Mouse (Mus musculus) liver (tissue): Measurements from ENCODE around the gene Apool.

Source experiments
- DNase-seq: peaks from one replicate; pipeline ENCODE4 v3.0.0-alpha.2; 2020; ENCODE audit warnings: mixed read lengths

Gene Apool

DNA sequence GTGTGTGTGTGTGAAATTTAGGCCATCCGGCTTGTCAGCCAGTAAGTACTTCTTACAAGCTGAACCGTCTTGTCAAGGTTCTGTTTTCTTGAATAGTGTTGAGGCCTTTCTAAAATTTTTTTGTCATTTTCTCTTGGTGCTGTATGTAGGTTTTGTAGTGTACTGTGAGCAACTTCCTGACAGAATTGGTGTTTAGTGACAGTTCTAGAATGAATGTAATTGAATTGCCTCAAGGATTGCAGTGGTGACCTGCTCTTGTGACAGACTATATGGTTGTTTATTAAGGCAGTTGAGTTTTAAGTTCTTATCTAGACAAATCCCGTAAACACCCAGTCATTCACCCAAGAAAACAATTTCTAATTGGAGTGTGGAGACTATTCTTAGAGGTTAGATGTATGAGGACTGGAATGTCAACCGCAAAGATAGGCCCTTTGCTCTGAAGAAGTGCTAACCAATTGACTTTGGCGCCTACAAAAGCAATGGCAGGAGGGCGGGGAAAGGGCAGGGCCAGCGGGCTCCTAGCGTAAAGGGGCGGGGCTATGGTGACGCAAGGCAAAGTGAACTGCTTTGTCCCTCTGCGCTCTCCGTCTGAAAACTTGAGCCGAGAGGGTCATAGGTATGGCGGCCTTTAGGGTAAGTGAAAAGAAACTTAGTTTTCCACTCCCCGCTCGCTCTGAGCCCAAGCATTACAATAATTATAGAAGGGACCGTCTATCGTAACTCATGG is at the start of gene Apool:
Apool (plus strand) TSS at position 531 of the 727 bp plus-strand sequence.
- peak; percentile 88 for DNase-seq

DNA sequence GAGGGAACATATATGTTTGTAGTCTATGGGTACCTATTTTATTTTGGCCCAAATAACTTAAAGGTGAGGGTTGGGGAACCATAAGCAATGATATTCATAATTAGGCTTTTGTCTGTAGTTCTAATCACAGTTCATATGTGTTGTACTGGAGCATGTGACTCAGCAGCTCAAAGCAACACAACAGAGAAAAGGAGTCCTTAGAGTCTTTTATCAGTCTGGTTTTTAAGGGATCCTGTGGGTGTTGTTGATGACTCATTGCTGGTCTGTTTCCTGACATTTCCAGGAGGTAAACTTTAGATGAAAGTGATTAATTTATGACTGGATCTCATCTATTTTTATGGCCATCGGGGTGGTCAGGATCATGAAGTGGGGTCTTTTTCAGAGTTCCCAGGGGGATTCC is 37.6 kb upstream of the Apool start:
- DNase-seq = no peak

DNA sequence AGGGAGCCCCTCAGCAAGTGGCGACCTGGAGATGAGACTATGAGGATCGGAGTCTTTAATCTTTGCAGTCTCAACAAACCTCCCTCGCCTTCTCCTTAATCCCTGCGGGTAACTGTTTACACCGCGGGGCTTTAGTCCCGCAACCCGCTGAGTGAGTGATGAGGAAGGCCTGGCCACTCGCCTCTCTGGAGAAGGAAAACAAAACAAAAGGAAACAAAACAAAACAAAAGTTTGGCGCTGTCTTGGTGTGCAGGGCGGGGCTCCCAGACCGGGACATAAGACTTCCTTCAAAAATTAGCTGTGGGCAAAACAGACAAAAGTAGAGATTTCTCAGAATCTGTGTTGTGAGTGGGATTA is 375 bp downstream of the Apool start:
- DNase-seq = peak; percentile 5

DNA sequence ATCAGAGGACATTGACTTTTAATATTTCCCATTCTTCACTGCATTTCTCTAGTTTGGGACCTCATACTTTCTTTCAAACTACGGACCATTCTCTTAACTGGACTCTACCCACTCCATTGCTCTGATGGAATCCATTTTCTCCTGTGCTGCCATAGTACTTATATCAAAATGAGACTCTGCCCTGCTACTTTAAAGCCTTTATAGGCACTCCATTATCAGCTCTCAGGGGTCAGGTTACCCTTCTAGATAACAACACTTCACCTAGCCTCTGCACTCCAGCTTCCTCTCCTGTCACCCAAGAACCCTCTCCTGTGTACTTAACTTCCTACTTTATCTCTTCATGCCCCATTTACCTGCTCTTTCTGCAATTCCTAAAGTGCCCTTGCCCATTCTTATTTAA is 960 bp downstream of the Apool start:
- DNase-seq = no peak

DNA sequence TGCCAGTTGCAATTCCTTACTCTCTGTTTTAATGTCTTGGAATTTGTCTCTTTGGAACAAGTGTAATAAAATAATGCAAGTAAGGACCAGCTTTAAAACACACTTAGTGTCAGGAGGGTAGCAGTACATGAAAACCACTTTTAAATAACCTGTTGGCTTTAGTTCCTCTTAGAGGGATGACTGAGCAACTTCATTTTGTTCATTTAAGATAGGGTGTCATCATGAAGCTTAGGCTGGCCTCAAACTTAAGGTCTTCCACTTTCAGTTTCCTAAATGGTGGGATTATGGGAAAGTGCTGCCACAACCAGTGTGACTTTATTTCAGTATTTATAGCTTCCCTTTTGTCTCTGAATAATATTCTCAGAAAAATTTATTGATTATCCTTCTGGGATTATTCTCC is 9.1 kb downstream of the Apool start:
- DNase-seq = no peak

DNA sequence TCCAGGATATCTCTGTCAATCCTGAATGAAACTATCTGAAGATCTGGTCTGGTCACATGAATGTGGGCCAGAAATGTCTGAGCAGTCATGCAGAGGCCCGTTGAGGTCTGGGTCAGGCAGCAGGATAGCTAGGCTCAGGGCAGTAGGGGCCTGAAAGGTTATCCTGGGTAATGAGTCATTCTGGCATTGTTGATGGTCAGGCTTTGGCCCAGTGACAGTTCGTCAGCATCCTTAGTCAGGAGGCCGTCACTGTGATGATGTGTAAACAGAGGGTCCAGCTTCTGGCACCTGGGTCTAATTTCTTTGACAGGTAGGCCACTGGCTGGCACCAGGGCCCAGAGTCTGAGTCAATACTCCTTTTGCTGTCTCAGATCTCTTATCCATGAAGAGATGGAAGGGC is 28.4 kb downstream of the Apool start:
- no peak for DNase-seq

DNA sequence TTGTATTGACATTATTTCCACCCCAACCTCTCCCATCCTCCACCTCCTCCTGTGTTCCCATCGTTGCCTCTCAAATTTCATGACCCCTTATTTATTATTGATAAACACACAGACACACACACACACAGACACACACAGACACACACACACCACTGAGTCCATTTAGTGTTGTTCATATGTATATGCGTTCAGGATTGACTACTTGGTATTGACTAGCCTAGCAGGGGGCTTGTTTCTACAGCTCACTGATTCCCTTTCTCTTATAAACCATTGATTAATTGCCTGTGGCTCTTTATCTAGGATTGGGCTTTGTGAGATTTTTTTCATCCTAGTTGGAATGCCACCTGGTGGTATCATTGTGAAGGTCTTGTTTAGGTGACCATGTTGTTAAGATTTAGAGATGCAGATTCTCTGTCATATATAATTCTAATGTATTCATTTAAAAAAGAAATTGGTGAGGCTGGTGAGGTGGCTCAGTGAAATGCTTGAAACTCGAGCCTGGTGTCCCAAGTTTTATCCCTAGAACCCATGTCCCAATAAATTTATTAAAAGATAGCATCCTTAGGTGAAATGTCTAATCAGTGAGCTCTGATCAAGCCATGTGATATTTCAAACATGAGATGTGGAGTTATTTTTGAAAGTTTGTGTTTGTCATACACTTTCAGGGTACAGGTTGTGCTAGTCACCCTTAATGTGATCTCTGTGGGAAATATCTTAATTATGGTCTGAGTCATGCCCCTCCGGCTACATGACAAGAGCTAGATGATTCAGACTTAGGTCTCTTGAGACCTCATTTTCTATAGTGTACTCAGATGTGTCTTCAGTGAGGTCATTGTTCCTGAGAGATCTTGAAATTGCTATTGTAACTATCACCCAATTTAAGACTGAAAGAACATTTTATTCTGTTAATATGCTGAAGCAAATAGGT is 36.6 kb downstream of the Apool start:
- no peak for DNase-seq

DNA sequence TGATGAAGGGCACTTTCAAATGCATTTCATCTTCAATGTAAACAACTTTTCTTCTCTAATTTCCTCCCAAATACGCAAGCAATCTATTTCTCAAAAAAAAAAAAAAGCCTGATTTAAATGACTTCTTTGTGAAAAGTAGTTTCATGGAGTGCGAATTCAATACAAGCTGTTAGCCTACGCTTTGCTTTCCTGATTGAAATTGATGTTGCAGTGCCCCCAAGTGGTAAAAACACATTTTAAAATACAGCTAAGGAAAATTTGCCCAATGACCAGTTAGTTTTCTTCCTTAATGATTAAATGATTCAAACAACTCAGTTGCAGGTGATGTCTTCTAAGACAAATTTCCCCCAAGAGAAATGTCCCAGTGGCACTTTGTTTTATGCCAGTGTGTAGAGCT is 37.3 kb downstream of the Apool start:
- DNase-seq = no peak

DNA sequence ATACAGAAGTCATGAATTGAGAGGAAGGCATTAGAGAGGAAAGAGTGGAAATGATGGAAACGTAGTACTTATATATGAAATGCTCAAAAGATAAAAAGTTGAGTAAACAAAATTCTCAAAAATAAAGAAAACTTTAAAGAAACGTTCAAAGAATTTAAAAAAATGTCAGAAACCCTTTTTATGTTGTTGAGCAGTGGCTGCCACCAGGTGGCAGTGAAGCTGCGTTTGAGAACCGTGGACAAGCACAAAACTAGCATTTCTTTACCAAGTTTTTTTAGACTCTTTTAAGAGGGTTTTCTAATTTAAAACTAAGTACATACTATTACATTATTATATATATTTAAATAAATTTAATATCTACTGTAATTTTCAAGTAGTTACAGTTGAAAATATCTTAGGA is 57.3 kb downstream of the Apool start:
- DNase-seq = no peak

DNA sequence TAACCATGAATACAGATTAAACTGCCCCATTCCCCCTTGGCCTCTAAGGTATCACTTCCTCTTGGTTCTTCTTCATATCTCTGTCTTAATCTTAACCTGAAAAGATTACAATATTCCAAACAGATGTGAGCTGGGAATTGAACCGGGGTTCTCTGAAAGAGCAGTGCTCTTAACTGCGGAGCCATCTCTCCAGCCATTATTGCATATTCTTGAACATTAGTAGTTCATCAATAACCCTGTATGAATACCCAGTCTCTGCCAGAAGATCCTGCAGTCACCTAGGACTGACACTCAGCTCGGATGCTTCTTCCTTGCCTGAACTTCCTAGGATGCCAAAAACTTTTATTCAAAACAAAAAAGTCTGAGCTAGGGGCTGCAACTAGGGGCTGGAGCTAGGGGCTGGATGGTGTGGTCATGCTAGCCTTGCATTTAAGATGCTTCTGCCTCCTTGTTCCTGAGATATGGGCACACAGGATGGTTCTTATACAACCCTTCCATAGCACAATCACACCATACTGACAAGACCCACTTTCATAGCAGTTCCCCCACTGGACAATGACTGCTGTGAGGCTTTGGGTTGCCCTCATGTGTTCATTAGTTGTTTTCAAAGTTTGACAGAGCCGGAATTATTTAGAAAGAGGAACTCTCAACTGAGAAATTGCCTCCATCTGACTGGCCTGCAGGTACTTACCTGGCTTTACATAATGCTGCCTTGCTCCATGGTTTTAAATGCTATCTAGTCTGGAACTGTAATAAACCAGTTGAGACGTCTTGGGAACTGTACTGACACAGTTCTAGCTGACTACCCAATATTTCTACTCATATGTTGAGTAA is 59.7 kb downstream of the Apool start:
- peak; percentile 10 for DNase-seq

DNA sequence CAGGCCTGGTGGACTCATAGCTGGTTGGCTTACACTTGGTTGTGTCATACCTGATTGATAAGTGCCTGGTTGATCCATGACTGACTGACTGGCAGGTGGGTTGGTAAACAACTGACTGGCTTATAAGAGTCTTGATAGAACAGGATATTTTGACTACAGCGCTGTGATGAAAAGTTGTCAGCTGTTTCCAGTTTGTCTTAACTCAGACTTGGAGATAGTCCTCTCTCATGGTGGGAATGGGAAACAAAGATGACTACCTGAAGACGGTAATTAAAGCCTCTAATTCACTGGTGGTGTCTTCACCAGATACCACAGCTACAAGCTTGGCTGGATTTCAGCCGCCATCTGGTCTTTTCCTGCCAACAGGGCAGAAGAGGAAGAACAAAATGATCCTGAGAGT is 95.5 kb downstream of the Apool start, which contains the start of gene Satl1:
Satl1 (minus strand) TSS at position 101 of the 400 bp plus-strand sequence.
- DNase-seq = no peak

DNA sequence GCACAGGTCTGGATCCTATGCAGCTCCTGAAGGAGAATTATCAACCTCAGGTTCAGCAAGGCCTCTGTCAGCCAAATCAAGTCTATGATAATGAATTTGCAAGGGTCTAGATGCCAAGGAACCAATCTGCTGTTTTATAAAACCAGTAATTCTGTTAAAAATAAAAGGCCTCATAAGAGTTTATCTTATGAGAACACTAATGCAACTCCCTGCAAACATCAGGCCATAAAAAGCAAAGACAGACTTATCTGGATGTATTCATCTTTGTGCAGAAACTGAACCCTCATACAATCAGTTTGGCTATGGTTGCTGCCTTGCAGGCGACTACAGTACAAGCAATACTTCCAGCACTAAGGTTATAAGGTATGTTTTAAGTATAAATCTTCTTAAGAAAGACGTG is 101.2 kb downstream of the Apool start:
- no peak for DNase-seq
